Mouse (Mus musculus) ovary, adult 18-20 months (tissue): ENCODE data around the gene Tsacc.
"Not testable (repeated sequence)": the region's sequence is repeated elsewhere in the genome, so short reads cannot be mapped to it uniquely, and the experiment has no call there.

Source experiments
- DNase-seq: peaks from one replicate; pipeline ENCODE4 v3.0.0; 2022; ENCODE audit warnings: low spot score, mixed read lengths

Tsacc gene

DNA sequence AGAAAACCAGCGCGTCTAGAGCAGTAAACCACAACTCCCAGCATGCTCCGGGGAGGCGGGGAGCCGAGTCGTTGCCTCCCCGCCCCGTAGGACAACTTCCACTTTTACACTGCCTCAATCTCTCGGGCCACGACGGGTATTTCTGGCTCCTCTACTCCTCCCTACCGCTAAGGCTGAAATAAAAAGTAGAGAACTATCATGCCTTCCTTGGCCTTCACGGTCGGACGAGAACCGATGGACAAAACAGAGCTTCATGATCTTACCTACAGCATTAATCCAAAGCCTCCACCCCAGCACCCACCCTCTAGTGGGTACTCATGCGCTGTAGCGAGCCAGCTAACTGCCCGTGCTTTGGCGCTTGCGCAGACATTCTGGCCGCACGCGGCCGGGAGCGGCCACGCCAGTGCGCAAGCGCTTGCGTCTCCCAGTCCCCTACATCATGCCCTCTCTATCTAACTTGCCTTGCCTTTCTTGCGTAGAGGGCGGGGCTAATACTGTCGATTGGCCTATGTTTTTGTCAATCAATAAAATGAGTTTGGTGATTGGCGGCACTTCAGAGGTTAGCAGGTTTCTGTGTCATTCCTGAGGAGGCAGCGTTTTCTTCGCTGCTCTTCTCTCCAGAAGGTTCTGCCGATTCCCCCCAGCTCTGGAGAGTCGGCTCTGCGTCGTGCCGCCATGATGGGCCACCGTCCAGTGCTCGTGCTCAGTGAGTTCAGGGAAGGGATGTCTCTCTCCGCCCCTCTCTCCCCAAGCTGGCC lies at the start of gene Tsacc, which contains the start of gene Cct3:
TSS of gene Tsacc (minus strand) at position 439 of the 758 bp plus-strand sequence.
TSS of gene Cct3 (plus strand) at position 556 of the 758 bp plus-strand sequence.
- peak; percentile 96 for DNase-seq

GRCm38 (mm10) chr3:88339006-88339405 lies 42.2 kb upstream of the Tsacc start:
- DNase-seq, result no peak

DNA sequence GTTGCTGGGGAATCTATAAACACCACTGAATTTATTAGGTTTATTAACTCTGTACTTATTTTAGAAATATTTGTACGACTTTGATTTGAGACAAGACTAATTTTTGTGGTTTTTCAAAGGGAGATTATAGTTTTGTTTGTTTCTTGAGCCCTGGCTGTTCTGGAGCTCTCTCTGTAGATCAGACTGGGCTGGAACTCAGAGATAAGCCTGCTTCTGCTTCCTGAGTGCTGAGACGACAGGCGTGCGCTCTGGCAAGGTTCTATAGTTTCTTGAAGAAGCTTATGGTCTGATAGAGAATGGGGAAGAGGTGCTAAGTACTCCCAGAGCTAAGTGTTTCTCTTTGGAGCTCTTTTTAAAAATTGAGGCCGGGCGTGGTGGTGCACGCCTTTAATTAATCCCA lies 41.5 kb upstream of the Tsacc start:
- DNase-seq, result no peak

- no peak for DNase-seq
Observed at GRCm38 (mm10) chr3:88337367-88338020, 40.7 kb upstream of the Tsacc start.

DNA sequence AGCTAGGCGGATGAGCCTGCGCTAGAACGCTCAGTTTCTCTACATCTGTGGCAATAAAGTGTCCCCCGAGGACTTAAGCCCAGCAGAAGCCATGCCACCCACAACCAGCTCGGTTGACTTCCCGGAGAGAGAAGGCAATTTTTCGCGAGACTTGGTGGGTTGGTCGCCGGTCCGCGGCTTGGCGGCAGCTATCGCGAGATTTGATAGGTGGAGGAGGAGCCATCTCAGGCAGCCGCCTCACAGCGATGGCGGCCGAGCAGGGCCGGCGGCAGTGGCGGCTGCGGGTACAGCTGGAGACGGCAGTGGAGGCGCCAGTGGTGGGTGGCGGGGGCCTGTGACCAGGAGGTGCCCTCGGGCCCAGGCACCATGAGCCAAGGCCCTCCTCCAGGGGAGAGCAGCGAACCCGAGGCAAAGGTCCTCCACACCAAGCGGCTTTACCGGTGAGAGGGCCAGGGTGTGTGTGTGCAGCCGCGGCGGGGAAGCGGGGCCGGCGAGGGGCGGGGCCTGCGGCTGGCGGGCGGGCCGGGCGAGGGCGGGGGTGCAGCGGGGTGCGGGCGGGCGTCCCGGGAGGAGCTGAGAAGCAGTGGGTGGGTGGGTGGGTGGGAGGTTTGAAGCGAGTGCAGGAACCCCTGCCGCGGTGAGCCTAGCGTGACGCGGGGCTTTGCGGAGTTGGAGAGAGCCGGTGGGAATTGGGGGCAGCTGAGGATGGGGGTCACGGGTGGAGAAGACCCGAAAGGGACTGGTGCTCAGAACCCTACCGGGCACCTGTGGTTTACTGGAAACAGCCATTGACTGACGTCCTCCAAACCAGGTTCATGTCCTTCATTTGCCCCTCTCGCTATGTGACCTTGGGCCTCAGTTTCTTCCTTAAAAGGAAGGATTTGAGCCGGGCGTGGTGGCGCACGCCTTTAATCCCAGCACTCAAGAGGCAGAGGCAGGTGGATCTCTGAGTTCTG lies 39.5 kb upstream of the Tsacc start, which contains the start of the genes Tmem79 and Smg5:
TSS of gene Tmem79 (minus strand) at position 91 of the 956 bp plus-strand sequence.
TSS of gene Smg5 (plus strand) at position 203 of the 956 bp plus-strand sequence.
- peak; percentile 93 for DNase-seq

- DNase-seq, result no peak
Observed at GRCm38 (mm10) chr3:88335436-88336053, 38.7 kb upstream of the Tsacc start.

DNA sequence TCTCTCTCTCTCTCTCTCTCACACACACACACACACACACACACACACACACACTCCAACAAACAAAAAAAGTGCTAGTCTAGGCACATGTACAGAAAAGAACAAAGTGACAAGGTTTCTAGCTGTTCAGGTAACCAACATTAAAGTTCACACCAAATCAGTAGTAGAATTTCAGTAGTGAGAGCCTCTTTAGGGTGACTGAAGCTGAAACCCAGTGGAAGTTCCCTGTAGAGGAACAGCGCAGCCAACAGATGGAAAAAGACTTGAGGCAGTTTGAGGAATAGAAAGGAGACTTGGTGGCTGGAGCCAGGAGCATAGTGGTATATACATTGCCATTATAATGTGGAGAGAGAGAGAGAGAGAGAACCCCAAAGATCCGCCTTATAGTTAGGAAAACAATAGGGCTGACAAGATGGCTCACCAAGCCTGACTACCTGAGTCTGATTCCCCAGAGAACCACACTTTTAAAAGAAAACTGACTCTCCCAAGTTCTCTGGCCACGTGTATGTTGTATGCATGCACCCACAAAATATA lies 38.2 kb upstream of the Tsacc start:
- no peak for DNase-seq

- DNase-seq, result no peak
Observed at GRCm38 (mm10) chr3:88334029-88334658, 37.3 kb upstream of the Tsacc start.

- DNase-seq, result no peak
Observed at GRCm38 (mm10) chr3:88331282-88331681, 34.5 kb upstream of the Tsacc start.

GRCm38 (mm10) chr3:88328956-88329355 lies 32.2 kb upstream of the Tsacc start:
- no peak for DNase-seq

DNA sequence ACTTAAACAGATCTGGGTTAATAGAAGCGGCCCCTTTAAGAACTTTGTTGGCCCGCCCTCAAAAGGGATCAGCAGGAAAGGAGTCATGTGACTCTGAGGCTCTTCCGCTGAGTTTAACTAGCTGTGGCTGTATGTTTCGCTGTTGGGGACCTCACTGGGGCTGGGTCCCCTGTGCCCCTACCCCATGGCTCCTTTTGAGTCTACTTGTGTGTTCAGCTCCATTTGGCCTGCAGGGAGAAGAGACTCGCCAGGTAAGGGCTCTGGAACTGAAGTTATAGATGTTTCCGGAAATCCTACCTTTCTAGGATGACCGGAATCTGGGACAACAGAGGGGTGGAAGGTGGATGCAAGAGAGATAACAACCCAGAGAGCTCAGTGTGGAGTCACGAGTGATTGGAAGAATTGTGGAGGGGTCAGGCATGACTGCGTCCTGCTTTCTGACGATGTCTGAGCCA lies 28.2 kb upstream of the Tsacc start, which contains the start of gene Glmp:
TSS of gene Glmp (plus strand) at position 73 of the 455 bp plus-strand sequence.
- no peak for DNase-seq

DNA sequence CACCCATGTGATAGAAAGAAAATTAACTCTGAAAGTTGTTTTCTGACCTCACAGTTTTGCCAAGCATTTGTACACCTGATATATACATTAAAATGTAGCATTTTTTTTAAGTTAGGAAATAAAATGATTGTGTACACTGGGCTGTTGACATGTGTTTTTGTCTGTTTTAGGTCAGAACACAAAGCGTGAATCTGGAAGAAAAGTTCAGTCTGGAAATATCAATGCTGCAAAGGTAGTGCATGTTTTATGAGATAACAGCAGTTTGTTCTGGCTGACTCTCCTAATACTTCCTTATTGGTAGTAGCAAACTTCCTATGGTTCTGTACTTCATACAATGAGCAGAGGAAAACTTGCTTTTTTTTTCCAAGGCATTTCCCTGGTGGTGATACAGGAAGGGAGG lies 2.4 kb upstream of the Tsacc start:
- no peak for DNase-seq

GRCm38 (mm10) chr3:88297321-88297851 lies 587 bp upstream of the Tsacc start:
- peak; percentile 8 for DNase-seq

DNA sequence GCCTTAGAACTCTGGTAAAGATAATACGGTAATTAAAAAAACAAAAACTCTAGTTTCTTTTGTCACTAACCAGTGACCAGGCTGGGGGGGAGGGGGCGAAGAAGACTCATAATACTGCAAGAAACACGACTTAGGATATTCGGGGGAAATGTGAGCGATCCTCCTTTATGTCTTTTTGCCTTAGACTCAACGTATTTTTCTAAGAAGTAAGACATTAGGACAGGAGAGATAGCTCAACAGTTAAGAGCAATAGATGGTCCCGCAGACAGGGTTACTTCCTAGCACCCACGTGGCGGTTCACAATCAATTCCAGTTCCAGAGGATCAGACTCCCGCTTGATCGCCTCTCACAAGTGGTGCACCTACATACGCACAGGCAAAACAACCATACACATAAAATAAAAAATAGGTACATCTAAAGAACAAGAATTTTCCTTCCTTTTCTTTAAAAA lies 664 bp downstream of the Tsacc start:
- no peak for DNase-seq

DNA sequence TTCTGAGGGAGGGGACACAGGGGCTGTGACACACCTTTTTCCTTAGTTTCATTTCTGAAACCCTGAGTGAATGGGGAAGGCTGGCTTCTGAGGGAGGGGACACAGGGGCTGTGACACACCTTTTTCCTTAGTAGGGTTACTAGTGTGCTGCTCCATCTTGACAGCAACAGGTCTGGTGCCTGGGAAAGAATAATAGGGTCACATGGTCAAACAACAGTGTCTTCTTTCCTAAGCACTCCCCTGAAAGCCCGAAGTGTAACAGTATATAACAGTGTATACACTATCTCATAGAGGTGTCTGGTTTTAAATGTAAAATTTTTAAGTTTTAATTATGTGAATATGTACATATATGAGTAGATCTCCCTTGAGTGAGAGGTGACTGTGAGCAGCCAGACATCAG lies 1.5 kb downstream of the Tsacc start:
- DNase-seq, result not testable (repeated sequence)

- DNase-seq, result no peak
Observed at GRCm38 (mm10) chr3:88291970-88292369, 4.8 kb downstream of the Tsacc start.

- DNase-seq, result not testable (repeated sequence)
Observed at GRCm38 (mm10) chr3:88288133-88288713, 8.6 kb downstream of the Tsacc start.

- DNase-seq, result no peak
Observed at GRCm38 (mm10) chr3:88287110-88287509, 9.7 kb downstream of the Tsacc start, which contains the start of gene Gm38392. TSS of gene Gm38392 (minus strand) at chr3:88287210.

DNA sequence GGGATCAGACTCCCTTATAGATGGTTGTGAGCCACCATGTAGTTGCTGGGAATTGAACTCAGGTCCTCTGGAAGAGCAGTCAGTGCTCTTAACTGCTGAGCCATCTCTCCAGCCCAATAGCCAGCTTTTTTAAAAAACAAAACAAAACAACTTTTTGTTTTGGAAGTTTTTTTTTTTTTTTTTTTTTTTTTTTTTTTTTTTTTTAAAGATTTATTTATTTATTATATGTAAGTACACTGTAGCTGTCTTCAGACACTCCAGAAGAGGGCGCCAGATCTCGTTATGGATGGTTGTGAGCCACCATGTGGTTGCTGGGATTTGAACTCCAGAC lies 11.3 kb downstream of the Tsacc start:
- DNase-seq, result not testable (repeated sequence)
